Mouse (Mus musculus): ENCODE data around the gene Fam129a. TPM values are rescaled to one million over a fixed set of nuclear protein-coding genes. Genes with fewer than 3 reads are reported as not detected.

The Fam129a gene
- total and polyA plus RNA-seq, 3 experiments: 27.8 to 48.3 (median 37.0) TPM

DNA sequence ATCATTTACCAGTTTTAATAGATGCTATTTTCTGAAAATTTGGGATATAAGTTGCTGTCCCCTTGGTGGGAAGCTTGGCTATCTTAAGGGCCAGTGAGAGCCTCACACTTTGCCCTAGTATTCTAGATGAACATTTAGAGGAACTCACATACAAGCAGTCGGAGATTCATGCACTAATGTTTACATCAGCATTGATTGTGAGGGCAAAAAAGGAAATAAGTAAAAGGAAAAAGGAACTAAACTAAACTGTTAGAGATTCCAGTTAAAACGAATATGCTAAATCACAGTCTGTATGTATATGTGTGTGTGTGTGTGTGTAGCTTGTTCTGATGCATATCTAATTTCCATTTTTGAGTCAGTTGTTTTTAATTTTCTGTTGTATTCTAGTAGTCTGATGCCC, 54.7 kb downstream of the Fam129a start:
- DNase-seq (ENCODE audit: extremely low read depth): no peak
- Histone ChIP-seq H3K27ac (ENCODE audit: insufficient read depth, low read depth) (no peak overlapping the region), H3K4me3 (replicated peaks in 1 of 3; ENCODE audit: low read depth in 2 of 3, low read length in 2 of 3, poor library complexity in 1 of 3) (no peak overlapping the region), H3K4me1 (ENCODE audit: control insufficient read depth in 1 of 2, insufficient read depth in 2 of 2) (peaks cover 6 to 18% of the 10 kb centered on the region in 2 experiments; a peak in 3 of 4 replicates), H3K4me2 (ENCODE audit: insufficient read depth, low read depth, poor library complexity, severe bottlenecking) (no peak overlapping the region), H3K9me3 (replicated peaks; ENCODE audit: low read length) (no peaks in the 10 kb centered on the region), H3K9ac (ENCODE audit: insufficient read depth, low read depth) (no peak overlapping the region), H3K79me2 (replicated peaks; ENCODE audit: control insufficient read depth, extremely low read depth, insufficient read depth, poor library complexity, severe bottlenecking) (peaks cover 2% of the 10 kb centered on the region; the same call in 1 of the 2 replicates), H3K36me3 (replicated peaks in 1 of 2; ENCODE audit: control insufficient read depth in 1 of 2, insufficient read depth in 1 of 2, low read length in 1 of 2) (peaks cover 7 to 15% of the 10 kb centered on the region in 2 experiments), H3K27me3 (replicated peaks) (no peaks in the 10 kb centered on the region)
- in situ Hi-C loops (cut with MboI; ENCODE audit: low pct_ligation_motif_present, low pct_unique_long_range_greater_than_20kb, low sequenced_read_pairs): no loop called here
- no peak for TF ChIP-seq CHD1 (IDR thresholded peaks at IDR 0.05; ENCODE audit: low read depth, low read length)
- TF ChIP-seq ETS1 (conservative IDR thresholded peaks at IDR 0.05; ENCODE audit: low read depth, low read length): no peak
- no peak for TF ChIP-seq JUND (conservative IDR thresholded peaks at IDR 0.05; ENCODE audit: low read depth, low read length)
- TF ChIP-seq TBP (conservative IDR thresholded peaks at IDR 0.05; ENCODE audit: low read depth, low read length): no peak
- TF ChIP-seq TCF12 (IDR thresholded peaks at IDR 0.05; ENCODE audit: low read depth, low read length): no peak
- no peak for TF ChIP-seq SMC3 (IDR thresholded peaks at IDR 0.05; ENCODE audit: low read depth, low read length)
- no peak for TF ChIP-seq POLR2A (IDR thresholded peaks at IDR 0.05; ENCODE audit: low read depth, low read length)
- no peak for TF ChIP-seq ZMIZ1 (IDR thresholded peaks at IDR 0.05; ENCODE audit: low read depth, low read length)
- TF ChIP-seq EP300 (IDR thresholded peaks at IDR 0.05; ENCODE audit: low read length): no peak
- TF ChIP-seq NRF1 (IDR thresholded peaks at IDR 0.05; ENCODE audit: low read depth, low read length): no peak
- dilution Hi-C loops (cut with MboI; ENCODE audit: extremely low pct_ligation_motif_present, extremely low pct_unique_long_range_greater_than_20kb, low sequenced_read_pairs): no loop called here

DNA sequence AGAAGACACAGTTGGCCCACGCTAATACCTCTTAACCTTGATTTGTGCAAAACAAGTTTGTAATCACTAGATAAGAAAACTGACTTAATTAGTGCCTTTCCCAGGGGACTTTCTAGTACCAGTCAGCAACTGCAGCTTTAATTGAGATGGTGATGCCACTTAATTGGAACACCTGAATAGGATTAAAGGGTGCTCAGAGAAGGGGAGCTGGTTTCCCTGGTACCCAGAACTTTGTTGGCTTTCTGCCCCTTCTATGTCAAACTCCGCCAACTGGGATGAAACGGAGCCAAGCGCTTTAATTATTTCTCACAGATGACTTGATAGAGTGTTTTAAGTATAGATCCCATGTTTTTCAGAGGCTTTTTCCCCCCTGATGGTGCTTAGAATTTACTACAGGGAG, 55.6 kb downstream of the Fam129a start:
- no peak overlapping the region for H3K4me3 ChIP-seq (replicated peaks in 1 of 3; ENCODE audit: low read depth in 2 of 3, low read length in 2 of 3, poor library complexity in 1 of 3)
- peaks cover 2% of the 10 kb centered on the region; the same call in 1 of the 2 replicates for H3K79me2 ChIP-seq (replicated peaks; ENCODE audit: control insufficient read depth, extremely low read depth, insufficient read depth, poor library complexity, severe bottlenecking)
- peaks cover 6 to 15% of the 10 kb centered on the region in 2 experiments for H3K36me3 ChIP-seq (replicated peaks in 1 of 2; ENCODE audit: control insufficient read depth in 1 of 2, insufficient read depth in 1 of 2, low read length in 1 of 2)
- TF ChIP-seq USF2 (conservative IDR thresholded peaks at IDR 0.05; ENCODE audit: low read depth, low read length) (no peak), GABPA (IDR thresholded peaks at IDR 0.05; ENCODE audit: insufficient replicate concordance, low read depth, low read length) (no peak), TCF12 (IDR thresholded peaks at IDR 0.05; ENCODE audit: low read depth, low read length) (no peak), SMC3 (IDR thresholded peaks at IDR 0.05; ENCODE audit: low read depth, low read length) (no peak), MYC (IDR thresholded peaks at IDR 0.05; ENCODE audit: low read depth, low read length) (no peak), BHLHE40 (IDR thresholded peaks at IDR 0.05; ENCODE audit: low read depth, low read length) (no peak), IRF4 (IDR thresholded peaks at IDR 0.05; ENCODE audit: low read depth, low read length) (no peak), HCFC1 (IDR thresholded peaks at IDR 0.05; ENCODE audit: low read depth, low read length) (no peak), USF1 (IDR thresholded peaks at IDR 0.05; ENCODE audit: low read depth, low read length) (no peak), NRF1 (IDR thresholded peaks at IDR 0.05; ENCODE audit: low read depth, low read length) (no peak), EP300 (IDR thresholded peaks at IDR 0.05; ENCODE audit: low read length) (no peak), NELFE (IDR thresholded peaks at IDR 0.05; ENCODE audit: low read depth, low read length) (no peak), JUND (conservative IDR thresholded peaks at IDR 0.05; ENCODE audit: low read depth, low read length) (no peak), JUN (IDR thresholded peaks at IDR 0.05; ENCODE audit: insufficient read depth, low read depth, low read length) (no peak)
- dilution Hi-C loops (cut with MboI; ENCODE audit: extremely low pct_ligation_motif_present, extremely low pct_unique_long_range_greater_than_20kb, low sequenced_read_pairs): no loop called here
- in situ Hi-C loops (cut with MboI; ENCODE audit: low pct_ligation_motif_present, low pct_unique_long_range_greater_than_20kb, low sequenced_read_pairs): no loop called here
- H3K9ac ChIP-seq (ENCODE audit: insufficient read depth, low read depth): no peak overlapping the region
- no peak overlapping the region for H3K4me2 ChIP-seq (ENCODE audit: insufficient read depth, low read depth, poor library complexity, severe bottlenecking)
- no peak overlapping the region for H3K27ac ChIP-seq (ENCODE audit: insufficient read depth, low read depth)
- no peaks in the 10 kb centered on the region for H3K9me3 ChIP-seq (replicated peaks; ENCODE audit: low read length)
- DNase-seq (ENCODE audit: extremely low read depth): no peak
- H3K27me3 ChIP-seq (replicated peaks): no peaks in the 10 kb centered on the region
- peaks cover 3 to 13% of the 10 kb centered on the region in 2 experiments; a peak in 3 of 4 replicates for H3K4me1 ChIP-seq (ENCODE audit: control insufficient read depth in 1 of 2, insufficient read depth in 2 of 2)

Data from CH12.LX (cell line).